Mouse (Mus musculus): Measurements from ENCODE around the gene Mylk. TPM values are rescaled to one million over a fixed set of nuclear protein-coding genes. Genes with fewer than 3 reads are reported as not detected.

Mylk gene
- polyA plus RNA-seq, 1 experiment from 2014 or later: 6.9 TPM

- no peaks in the 10 kb centered on the region for H3K36me3 ChIP-seq (ENCODE audit: control insufficient read depth, insufficient read depth)
- peaks cover 13% of the 10 kb centered on the region for H3K4me1 ChIP-seq (ENCODE audit: control insufficient read depth, low read depth, low read length)
- no peak overlapping the region for H3K4me2 ChIP-seq (ENCODE audit: low read depth, low read length)
- no peak for ATAC-seq (ENCODE audit: low read depth)
- no peak overlapping the region for H3K9ac ChIP-seq (ENCODE audit: low read depth, low read length)
- WGBS (ENCODE audit: insufficient replicate concordance): 58% methylated on average over 4 of the region's 4 CpGs
- H3K27me3 ChIP-seq (ENCODE audit: control insufficient read depth, insufficient read depth, low read depth, low read length): no peaks in the 10 kb centered on the region
- H3K4me3 ChIP-seq (ENCODE audit: low read depth, low read length): no peak overlapping the region
- H3K27ac ChIP-seq (ENCODE audit: low read length): no peak overlapping the region
- no peaks in the 10 kb centered on the region for H3K9me3 ChIP-seq (replicated peaks; ENCODE audit: control insufficient read depth, low read length)
These were observed 217.3 kb downstream of the Mylk start for GRCm38 (mm10) chr16:34962322-34962721.

- H3K4me1 ChIP-seq (ENCODE audit: control insufficient read depth, low read depth, low read length): peaks cover 12% of the 10 kb centered on the region
These were observed 218.0 kb downstream of the Mylk start for GRCm38 (mm10) chr16:34963008-34963407.

GRCm38 (mm10) chr16:34966620-34967081 lies 221.6 kb downstream of the Mylk start:
- ATAC-seq (ENCODE audit: low read depth): 0 out of 2 replicates have a peak, but pooled peaks have one; percentile 33
- Histone ChIP-seq H3K9me3 (replicated peaks; ENCODE audit: control insufficient read depth, low read length) (no peaks in the 10 kb centered on the region), H3K4me3 (ENCODE audit: low read depth, low read length) (no peak overlapping the region), H3K9ac (ENCODE audit: low read depth, low read length) (no peak overlapping the region), H3K4me2 (ENCODE audit: low read depth, low read length) (no peak overlapping the region), H3K4me1 (ENCODE audit: control insufficient read depth, low read depth, low read length) (peaks cover 5% of the 10 kb centered on the region; the same call in 1 of the 2 replicates), H3K27ac (ENCODE audit: low read length) (no peak overlapping the region), H3K36me3 (ENCODE audit: control insufficient read depth, insufficient read depth) (no peaks in the 10 kb centered on the region), H3K27me3 (ENCODE audit: control insufficient read depth, insufficient read depth, low read depth, low read length) (no peaks in the 10 kb centered on the region)
- WGBS (ENCODE audit: insufficient replicate concordance): 47% methylated on average over 5 of the region's 5 CpGs

More at GRCm38 (mm10) chr16:34963008-34963407, 218.0 kb downstream of the Mylk start:
- no peaks in the 10 kb centered on the region for H3K27me3 ChIP-seq (ENCODE audit: control insufficient read depth, insufficient read depth, low read depth, low read length)
- 15% methylated on average over 4 of the region's 4 CpGs for WGBS (ENCODE audit: insufficient replicate concordance)
- no peak overlapping the region for H3K27ac ChIP-seq (ENCODE audit: low read length)
- ATAC-seq (ENCODE audit: low read depth): no peak
- no peaks in the 10 kb centered on the region for H3K36me3 ChIP-seq (ENCODE audit: control insufficient read depth, insufficient read depth)
- H3K4me3 ChIP-seq (ENCODE audit: low read depth, low read length): no peak overlapping the region
- no peak overlapping the region for H3K4me2 ChIP-seq (ENCODE audit: low read depth, low read length)
- H3K9me3 ChIP-seq (replicated peaks; ENCODE audit: control insufficient read depth, low read length): no peaks in the 10 kb centered on the region
- H3K9ac ChIP-seq (ENCODE audit: low read depth, low read length): no peak overlapping the region

GRCm38 (mm10) chr16:34967120-34967800 lies 222.2 kb downstream of the Mylk start:
- H3K27ac ChIP-seq (ENCODE audit: low read length): no peak overlapping the region
- ATAC-seq (ENCODE audit: low read depth): peak; percentile 65
- 49% methylated on average over 10 of the region's 10 CpGs for WGBS (ENCODE audit: insufficient replicate concordance)

GRCm38 (mm10) chr16:34968181-34968580 lies 223.2 kb downstream of the Mylk start:
- Histone ChIP-seq H3K4me1 (ENCODE audit: control insufficient read depth, low read depth, low read length) (peaks cover 9% of the 10 kb centered on the region), H3K9ac (ENCODE audit: low read depth, low read length) (no peak overlapping the region), H3K27me3 (ENCODE audit: control insufficient read depth, insufficient read depth, low read depth, low read length) (no peaks in the 10 kb centered on the region), H3K36me3 (ENCODE audit: control insufficient read depth, insufficient read depth) (no peaks in the 10 kb centered on the region), H3K4me3 (ENCODE audit: low read depth, low read length) (no peak overlapping the region), H3K4me2 (ENCODE audit: low read depth, low read length) (no peak overlapping the region), H3K9me3 (replicated peaks; ENCODE audit: control insufficient read depth, low read length) (no peaks in the 10 kb centered on the region), H3K27ac (ENCODE audit: low read length) (no peak overlapping the region)
- 67% methylated on average over 5 of the region's 5 CpGs for WGBS (ENCODE audit: insufficient replicate concordance)
- no peak for ATAC-seq (ENCODE audit: low read depth)

More at GRCm38 (mm10) chr16:34967120-34967800, 222.2 kb downstream of the Mylk start:
- Histone ChIP-seq H3K9ac (ENCODE audit: low read depth, low read length) (no peak overlapping the region), H3K36me3 (ENCODE audit: control insufficient read depth, insufficient read depth) (no peaks in the 10 kb centered on the region), H3K9me3 (replicated peaks; ENCODE audit: control insufficient read depth, low read length) (no peaks in the 10 kb centered on the region), H3K4me1 (ENCODE audit: control insufficient read depth, low read depth, low read length) (peaks cover 5% of the 10 kb centered on the region; the same call in 1 of the 2 replicates), H3K27me3 (ENCODE audit: control insufficient read depth, insufficient read depth, low read depth, low read length) (no peaks in the 10 kb centered on the region), H3K4me3 (ENCODE audit: low read depth, low read length) (no peak overlapping the region), H3K4me2 (ENCODE audit: low read depth, low read length) (no peak overlapping the region)

- no peaks in the 10 kb centered on the region for H3K36me3 ChIP-seq (ENCODE audit: control insufficient read depth, insufficient read depth)
- H3K27ac ChIP-seq (ENCODE audit: low read length): no peak overlapping the region
- no peak overlapping the region for H3K4me2 ChIP-seq (ENCODE audit: low read depth, low read length)
- H3K9ac ChIP-seq (ENCODE audit: low read depth, low read length): no peak overlapping the region
- no peaks in the 10 kb centered on the region for H3K27me3 ChIP-seq (ENCODE audit: control insufficient read depth, insufficient read depth, low read depth, low read length)
- no peak for ATAC-seq (ENCODE audit: low read depth)
- H3K4me3 ChIP-seq (ENCODE audit: low read depth, low read length): no peak overlapping the region
- 71% methylated on average over 12 of the region's 12 CpGs for WGBS (ENCODE audit: insufficient replicate concordance)
- H3K9me3 ChIP-seq (replicated peaks; ENCODE audit: control insufficient read depth, low read length): no peaks in the 10 kb centered on the region
- H3K4me1 ChIP-seq (ENCODE audit: control insufficient read depth, low read depth, low read length): peaks cover 4% of the 10 kb centered on the region
These were observed 227.5 kb downstream of the Mylk start for GRCm38 (mm10) chr16:34972471-34972870.

- no peak for ATAC-seq (ENCODE audit: low read depth)
- Histone ChIP-seq H3K9ac (ENCODE audit: low read depth, low read length) (no peak overlapping the region), H3K9me3 (replicated peaks; ENCODE audit: control insufficient read depth, low read length) (no peaks in the 10 kb centered on the region), H3K27ac (ENCODE audit: low read length) (no peak overlapping the region), H3K4me2 (ENCODE audit: low read depth, low read length) (no peak overlapping the region), H3K4me1 (ENCODE audit: control insufficient read depth, low read depth, low read length) (peaks cover 4% of the 10 kb centered on the region), H3K4me3 (ENCODE audit: low read depth, low read length) (no peak overlapping the region), H3K27me3 (ENCODE audit: control insufficient read depth, insufficient read depth, low read depth, low read length) (no peaks in the 10 kb centered on the region), H3K36me3 (ENCODE audit: control insufficient read depth, insufficient read depth) (no peaks in the 10 kb centered on the region)
- WGBS (ENCODE audit: insufficient replicate concordance): 23% methylated on average over 2 of the region's 2 CpGs
These were observed 230.5 kb downstream of the Mylk start for GRCm38 (mm10) chr16:34975544-34975943.

GRCm38 (mm10) chr16:34976630-34977029 lies 231.6 kb downstream of the Mylk start:
- no peaks in the 10 kb centered on the region for H3K36me3 ChIP-seq (ENCODE audit: control insufficient read depth, insufficient read depth)
- no peaks in the 10 kb centered on the region for H3K9me3 ChIP-seq (replicated peaks; ENCODE audit: control insufficient read depth, low read length)

GRCm38 (mm10) chr16:34978018-34978417 lies 233.0 kb downstream of the Mylk start:
- Histone ChIP-seq H3K9ac (ENCODE audit: low read depth, low read length) (no peak overlapping the region), H3K4me1 (ENCODE audit: control insufficient read depth, low read depth, low read length) (no peaks in the 10 kb centered on the region), H3K4me2 (ENCODE audit: low read depth, low read length) (no peak overlapping the region), H3K9me3 (replicated peaks; ENCODE audit: control insufficient read depth, low read length) (no peaks in the 10 kb centered on the region), H3K4me3 (ENCODE audit: low read depth, low read length) (no peak overlapping the region), H3K27ac (ENCODE audit: low read length) (no peak overlapping the region), H3K27me3 (ENCODE audit: control insufficient read depth, insufficient read depth, low read depth, low read length) (no peaks in the 10 kb centered on the region), H3K36me3 (ENCODE audit: control insufficient read depth, insufficient read depth) (no peaks in the 10 kb centered on the region)
- 72% methylated on average over 7 of the region's 7 CpGs for WGBS (ENCODE audit: insufficient replicate concordance)
- no peak for ATAC-seq (ENCODE audit: low read depth)

More at GRCm38 (mm10) chr16:34976630-34977029, 231.6 kb downstream of the Mylk start:
- 69% methylated on average over 13 of the region's 13 CpGs for WGBS (ENCODE audit: insufficient replicate concordance)
- H3K27ac ChIP-seq (ENCODE audit: low read length): no peak overlapping the region
- peaks cover 4% of the 10 kb centered on the region for H3K4me1 ChIP-seq (ENCODE audit: control insufficient read depth, low read depth, low read length)
- no peaks in the 10 kb centered on the region for H3K27me3 ChIP-seq (ENCODE audit: control insufficient read depth, insufficient read depth, low read depth, low read length)
- ATAC-seq (ENCODE audit: low read depth): no peak
- H3K9ac ChIP-seq (ENCODE audit: low read depth, low read length): no peak overlapping the region
- no peak overlapping the region for H3K4me2 ChIP-seq (ENCODE audit: low read depth, low read length)
- no peak overlapping the region for H3K4me3 ChIP-seq (ENCODE audit: low read depth, low read length)
